Comparison of ENCODE assay signal across 17 mouse cellular contexts in the genomic region with DNA sequence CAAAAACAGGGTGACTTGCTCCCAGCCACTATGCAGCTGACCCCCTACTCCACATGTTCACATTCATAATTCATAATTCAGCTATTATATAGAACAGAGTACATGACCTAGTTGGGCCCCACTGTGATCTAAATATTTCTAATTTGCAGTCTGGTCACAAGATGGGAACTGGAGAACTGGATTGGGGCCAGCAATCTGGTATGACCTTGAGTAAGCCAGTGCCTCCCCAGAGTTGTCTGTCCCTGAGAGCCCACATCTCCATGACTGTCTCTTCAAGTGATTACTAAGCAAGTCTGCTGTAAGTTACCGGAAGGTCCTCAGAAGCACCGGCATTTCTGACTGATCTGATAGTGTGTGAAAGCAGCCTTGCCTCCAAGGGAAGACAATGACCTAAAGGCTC. TPM values are rescaled to one million over a fixed set of nuclear protein-coding genes. Genes with fewer than 3 reads are reported as not detected.
A peak's percentile ranks its signal among the peaks of the same experiment; 100 is the strongest.
DNase-seq lines count a peak whose midpoint lies in the region; ATAC-seq and TF ChIP-seq lines count a peak whose summit lies in the region.
"Had no signal": no experiment of that assay in that cellular context is flagged by ENCODE, and none has a peak within 500 bp of the region (broad histone marks: within the 10 kb centered on the region; RNA-seq: fewer than 3 reads in every experiment).

No protein-coding gene starts in this region.

- 77% methylated on average over 2 of the region's 2 CpGs for WGBS in midbrain, embryonic 15.5 days
- WGBS in midbrain, embryonic 13.5 days: 93% methylated on average over 2 of the region's 2 CpGs
- WGBS in intestine, embryonic 16.5 days: 93% methylated on average over 2 of the region's 2 CpGs
- 93% methylated on average over 2 of the region's 2 CpGs for WGBS in kidney, adult 2 months

- no peak overlapping the region for H3K27ac ChIP-seq in midbrain, embryonic 15.5 days
- no peak overlapping the region for H3K27ac ChIP-seq in midbrain, embryonic 13.5 days
- H3K27ac ChIP-seq in intestine, embryonic 16.5 days (ENCODE audit: low read length): no peak overlapping the region
- no peak overlapping the region for H3K27ac ChIP-seq in kidney, adult 2 months (ENCODE audit: insufficient read depth, low read depth, low read length)
- H3K27ac ChIP-seq: embryonic facial prominence, embryonic 12.5 days; neural tube, embryonic 12.5 days had no signal

- TF ChIP-seq CTCF in kidney, adult 2 months (conservative IDR thresholded peaks at IDR 0.05; ENCODE audit: insufficient read depth, insufficient read length, low read depth, low read length): no peak

- no peaks in the 10 kb centered on the region for H3K4me1 ChIP-seq in midbrain, embryonic 15.5 days
- peaks cover 5% of the 10 kb centered on the region; the same call in 1 of the 2 replicates for H3K4me1 ChIP-seq in midbrain, embryonic 13.5 days (replicated peaks)
- H3K4me1 ChIP-seq in intestine, embryonic 16.5 days (ENCODE audit: control insufficient read depth, insufficient read depth, low read length): no peaks in the 10 kb centered on the region
- H3K4me1 ChIP-seq in kidney, adult 2 months (ENCODE audit: control insufficient read depth, insufficient read depth, low read length): no peaks in the 10 kb centered on the region
- H3K4me1 ChIP-seq: embryonic facial prominence, embryonic 12.5 days; megakaryocyte, embryonic 14.5 days; neural tube, embryonic 12.5 days had no signal

- TF ChIP-seq POLR2A in kidney, adult 2 months (IDR thresholded peaks at IDR 0.05; ENCODE audit: low read depth, low read length): no peak

- no peaks in the 10 kb centered on the region for H3K27me3 ChIP-seq in midbrain, embryonic 15.5 days (replicated peaks)
- H3K27me3 ChIP-seq in midbrain, embryonic 13.5 days: no peaks in the 10 kb centered on the region
- no peaks in the 10 kb centered on the region for H3K27me3 ChIP-seq in intestine, embryonic 16.5 days (replicated peaks; ENCODE audit: control insufficient read depth, insufficient read depth, low read length)
- H3K27me3 ChIP-seq in kidney, adult 2 months (replicated peaks; ENCODE audit: control insufficient read depth, insufficient read depth, low read length): no peaks in the 10 kb centered on the region
- H3K27me3 ChIP-seq: CH12.LX; embryonic facial prominence, embryonic 12.5 days; megakaryocyte, embryonic 14.5 days; neural tube, embryonic 12.5 days had no signal

- H3K4me3 ChIP-seq in midbrain, embryonic 15.5 days: no peak overlapping the region
- no peak overlapping the region for H3K4me3 ChIP-seq in midbrain, embryonic 13.5 days (replicated peaks)
- H3K4me3 ChIP-seq in intestine, embryonic 16.5 days (ENCODE audit: low read length): no peak overlapping the region
- no peak overlapping the region for H3K4me3 ChIP-seq in kidney, adult 2 months (ENCODE audit: insufficient read depth, low read depth, low read length)
- H3K4me3 ChIP-seq: embryonic facial prominence, embryonic 12.5 days; megakaryocyte, embryonic 14.5 days; neural tube, embryonic 12.5 days had no signal

- no peaks in the 10 kb centered on the region for H3K9me3 ChIP-seq in midbrain, embryonic 15.5 days
- no peaks in the 10 kb centered on the region for H3K9me3 ChIP-seq in midbrain, embryonic 13.5 days
- H3K9me3 ChIP-seq in intestine, embryonic 16.5 days (ENCODE audit: control insufficient read depth, low read length): no peaks in the 10 kb centered on the region
- H3K9me3 ChIP-seq: embryonic facial prominence, embryonic 12.5 days; neural tube, embryonic 12.5 days had no signal

- no peaks in the 10 kb centered on the region for H3K36me3 ChIP-seq in midbrain, embryonic 15.5 days (replicated peaks)
- no peaks in the 10 kb centered on the region for H3K36me3 ChIP-seq in midbrain, embryonic 13.5 days
- H3K36me3 ChIP-seq in intestine, embryonic 16.5 days (ENCODE audit: control insufficient read depth, insufficient read depth, low read length): no peaks in the 10 kb centered on the region
- no peaks in the 10 kb centered on the region for H3K36me3 ChIP-seq in kidney, adult 2 months (ENCODE audit: control insufficient read depth, insufficient read depth, low read length)
- H3K36me3 ChIP-seq: embryonic facial prominence, embryonic 12.5 days; neural tube, embryonic 12.5 days had no signal

- no peak for DNase-seq in cerebellum, postnatal 4 days (ENCODE audit: low spot score in 2 of 2)
- DNase-seq in brain, adult 2 months (ENCODE audit: low read depth, low spot score): peak; percentile 46
- peak; percentile 38 to 57 for DNase-seq in cerebellum, postnatal 14 days
- no peak for DNase-seq in kidney, adult 2 months
- DNase-seq: kidney, adult 8-10 months; kidney, postnatal 36 days; layer of hippocampus, adult 9-11 months; lung, postnatal 10 days had no signal

- ATAC-seq in cerebellum, adult (ENCODE audit: insufficient number of reproducible peaks, low FRiP score, low TSS enrichment): peak; percentile 43; the same call in 1 of the 2 replicates
- ATAC-seq in midbrain, embryonic 15.5 days (replicated peaks): 0 out of 2 replicates have a peak, but pooled peaks have one; percentile 31
- ATAC-seq in midbrain, embryonic 13.5 days: no peak
- ATAC-seq in intestine, embryonic 16.5 days: no peak
- ATAC-seq: forebrain, embryonic 16.5 days had no signal

- no peak overlapping the region for H3K4me2 ChIP-seq in midbrain, embryonic 15.5 days
- no peak overlapping the region for H3K4me2 ChIP-seq in midbrain, embryonic 13.5 days (replicated peaks)
- no peak overlapping the region for H3K4me2 ChIP-seq in intestine, embryonic 16.5 days (ENCODE audit: low read depth, low read length)
- H3K4me2 ChIP-seq: embryonic facial prominence, embryonic 12.5 days; neural tube, embryonic 12.5 days had no signal

- H3K9ac ChIP-seq in midbrain, embryonic 15.5 days: no peak overlapping the region
- no peak overlapping the region for H3K9ac ChIP-seq in midbrain, embryonic 13.5 days (replicated peaks)
- H3K9ac ChIP-seq in intestine, embryonic 16.5 days (ENCODE audit: low read depth, low read length): no peak overlapping the region
- H3K9ac ChIP-seq: embryonic facial prominence, embryonic 12.5 days; neural tube, embryonic 12.5 days had no signal

RNA-seq across cellular contexts. Expression of a gene that starts 49.2 kb away (rescaled TPM):
- 275 and 291 TPM in 2 replicates for polyA plus RNA-seq in midbrain, embryonic 15.5 days (2015; fragmentation: Nextera tagmentation; extraction: Ambion mirVana)
- 156 and 168 TPM in 2 replicates for polyA plus RNA-seq in midbrain, embryonic 13.5 days (2015; fragmentation: Nextera tagmentation; extraction: Ambion mirVana)
- polyA plus RNA-seq in intestine, embryonic 16.5 days (2015; fragmentation: Nextera tagmentation; extraction: Ambion mirVana): 2.4 and 3.4 TPM in 2 replicates
- 0.22 and 0.66 TPM in 2 replicates for polyA plus RNA-seq in kidney, adult 2 months (2012; rRNA removed)

Comparison
In these comparisons a context has a peak if more than half of its experiments do, and no peak if none do; other contexts are left out.
1. ATAC-seq: peak in cerebellum, adult (single experiment) and midbrain, embryonic 15.5 days (single experiment); none in midbrain, embryonic 13.5 days (single experiment) and intestine, embryonic 16.5 days (single experiment).
2. DNase-seq: peak in brain, adult 2 months (single experiment) and cerebellum, postnatal 14 days (2 of 2); none in cerebellum, postnatal 4 days (0 of 2) and kidney, adult 2 months (single experiment).
3. RNA of a gene that starts 49.2 kb away (polyA plus RNA-seq): 275 to 291 TPM in midbrain, embryonic 15.5 days and 156 to 168 TPM in midbrain, embryonic 13.5 days; 2.4 to 3.4 TPM in intestine, embryonic 16.5 days and 0.22 to 0.66 TPM in kidney, adult 2 months; every median in the first group is over 10 times any median in the second.